Mouse (Mus musculus) kidney, postnatal 0 days (tissue): ENCODE results near the gene Tmprss13. TPM values are rescaled to one million over a fixed set of nuclear protein-coding genes. Genes with fewer than 3 reads are reported as not detected.
A peak's percentile ranks its signal among the peaks of the same experiment; 100 is the strongest.

ENCODE experiments used
- ATAC-seq: fragments of 200-750 bp; cut with Nextera tagmentation; replicated peaks from 2 replicates; pipeline ENCODE4 v1.8.0; 2017; ENCODE audit warnings: low read depth, moderate number of reproducible peaks, moderate TSS enrichment, moderate library complexity; ENCODE audit not compliant: low FRiP score
- DNase-seq: peaks from one replicate; pipeline ENCODE4 v3.0.0-alpha.2; 2016; ENCODE audit warnings: low spot score
- H3K27ac ChIP-seq: fragments of 300-500 bp; sonication (generic); 2 replicates; pipeline ENCODE4 v1.5.1; 2014; ENCODE audit warnings: mild to moderate bottlenecking
- H3K27me3 ChIP-seq: fragments of 300-500 bp; sonication (generic); 2 replicates; pipeline ENCODE4 v1.6.1; 2014; ENCODE audit warnings: low read length, mixed read lengths; ENCODE audit not compliant: insufficient read depth
- H3K36me3 ChIP-seq: fragments of 300-500 bp; sonication (generic); 2 replicates; pipeline ENCODE4 v1.6.1; 2014; ENCODE audit warnings: low read length, mixed read lengths; ENCODE audit not compliant: insufficient read depth
- H3K4me1 ChIP-seq: fragments of 300-500 bp; sonication (generic); replicated peaks from 2 replicates; pipeline ENCODE4 v1.6.1; 2014; ENCODE audit warnings: antibody characterized with exemption, low read length, mixed read lengths; ENCODE audit not compliant: insufficient read depth
- H3K4me2 ChIP-seq: fragments of 300-500 bp; sonication (generic); 2 replicates; pipeline ENCODE4 v1.6.1; 2014; ENCODE audit warnings: mild to moderate bottlenecking, low read length, moderate library complexity, mixed read lengths
- H3K4me3 ChIP-seq: fragments of 300-500 bp; sonication (generic); replicated peaks from 2 replicates; pipeline ENCODE4 v1.5.1; 2014; ENCODE audit warnings: low read depth, low read length
- H3K9ac ChIP-seq: fragments of 300-500 bp; sonication (generic); 2 replicates; pipeline ENCODE4 v1.6.1; 2014; ENCODE audit warnings: low read depth, low read length
- H3K9me3 ChIP-seq: fragments of 300-500 bp; sonication (generic); replicated peaks from 2 replicates; pipeline ENCODE4 v1.6.1; 2016; ENCODE audit warnings: low read length, inconsistent platforms, mixed read lengths
- CTCF ChIP-seq: IDR thresholded peaks from 2 replicates; pipeline ENCODE4 v1.5.1; 2016; ENCODE audit warnings: antibody characterized with exemption, low read depth, mild to moderate bottlenecking, moderate library complexity
- WGBS: fragments of 180-500 bp; shearing (Covaris S2); extraction: QIAGEN DNeasy Blood & Tissue Kit; methylation state at CpG from one replicate; pipeline ENCODE4 v1.1.7; 2014; 5-methylcytosine and 5-hydroxymethylcytosine counted together
- polyA plus RNA-seq: library from polyadenylated mRNA; unstranded; fragments of >200 nt; fragmentation: Nextera tagmentation; extraction: Ambion mirVana; gene quantifications from 2 replicates; pipeline ENCODE4 v1.2.1, GENCODE M21; 2015

Tmprss13 gene
- polyA plus RNA-seq, 1 experiment from 2014 or later, result 0.76 TPM

GRCm38 (mm10) chr9:45321946-45322430 is 3.1 kb downstream of the Tmprss13 start:
- DNase-seq (no peak), ATAC-seq (no peak)
- no peak for TF ChIP-seq CTCF
- Histone ChIP-seq H3K27ac (no peak overlapping the region), H3K4me2 (no peak overlapping the region), H3K9ac (no peak overlapping the region), H3K36me3 (no peaks in the 10 kb centered on the region), H3K4me3 (no peak overlapping the region), H3K27me3 (no peaks in the 10 kb centered on the region), H3K4me1 (0 out of 2 replicates have a peak, but pooled peaks cover 6% of the 10 kb centered on the region), H3K9me3 (no peaks in the 10 kb centered on the region)
- whole genome bisulfite sequencing, result 79% methylated on average over 4 of the region's 4 CpGs

GRCm38 (mm10) chr9:45326390-45326789 is 7.5 kb downstream of the Tmprss13 start:
- H3K4me1 ChIP-seq, result no peaks in the 10 kb centered on the region
- no peaks in the 10 kb centered on the region for H3K9me3 ChIP-seq
- H3K27ac ChIP-seq, result no peak overlapping the region
- WGBS, result 87% methylated on average over 9 of the region's 9 CpGs
- H3K4me3 ChIP-seq, result no peak overlapping the region
- no peak overlapping the region for H3K4me2 ChIP-seq
- no peaks in the 10 kb centered on the region for H3K27me3 ChIP-seq
- ATAC-seq, result no peak
- no peak overlapping the region for H3K9ac ChIP-seq
- no peak for TF ChIP-seq CTCF
- H3K36me3 ChIP-seq, result no peaks in the 10 kb centered on the region
- no peak for DNase-seq

GRCm38 (mm10) chr9:45328263-45328662 is 9.4 kb downstream of the Tmprss13 start:
- Histone ChIP-seq H3K27ac (no peak overlapping the region), H3K4me2 (no peak overlapping the region), H3K9ac (no peak overlapping the region), H3K36me3 (no peaks in the 10 kb centered on the region), H3K4me3 (no peak overlapping the region), H3K9me3 (no peaks in the 10 kb centered on the region), H3K4me1 (no peaks in the 10 kb centered on the region), H3K27me3 (no peaks in the 10 kb centered on the region)
- 90% methylated on average over 4 of the region's 4 CpGs for WGBS
- ATAC-seq, result no peak
- no peak for TF ChIP-seq CTCF
- no peak for DNase-seq

- no peak for TF ChIP-seq CTCF
- WGBS, result 86% methylated on average over 6 of the region's 6 CpGs
- ATAC-seq, result no peak
These were observed 10.7 kb downstream of the Tmprss13 start for GRCm38 (mm10) chr9:45329577-45329976.

GRCm38 (mm10) chr9:45337406-45337805 is 18.5 kb downstream of the Tmprss13 start:
- ATAC-seq (no peak), DNase-seq (no peak)
- no peak overlapping the region for H3K9ac ChIP-seq
- H3K36me3 ChIP-seq, result no peaks in the 10 kb centered on the region
- H3K4me2 ChIP-seq, result no peak overlapping the region
- no peak overlapping the region for H3K27ac ChIP-seq
- TF ChIP-seq CTCF, result no peak
- no peaks in the 10 kb centered on the region for H3K9me3 ChIP-seq
- 73% methylated on average over 2 of the region's 2 CpGs for WGBS
- H3K27me3 ChIP-seq, result no peaks in the 10 kb centered on the region
- H3K4me3 ChIP-seq, result no peak overlapping the region
- no peaks in the 10 kb centered on the region for H3K4me1 ChIP-seq

More at GRCm38 (mm10) chr9:45329577-45329976, 10.7 kb downstream of the Tmprss13 start:
- H3K27me3 ChIP-seq, result no peaks in the 10 kb centered on the region
- no peaks in the 10 kb centered on the region for H3K9me3 ChIP-seq
- DNase-seq, result no peak
- no peaks in the 10 kb centered on the region for H3K36me3 ChIP-seq
- no peak overlapping the region for H3K4me3 ChIP-seq
- H3K9ac ChIP-seq, result no peak overlapping the region
- H3K4me2 ChIP-seq, result no peak overlapping the region
- no peaks in the 10 kb centered on the region for H3K4me1 ChIP-seq
- H3K27ac ChIP-seq, result no peak overlapping the region

- no peaks in the 10 kb centered on the region for H3K9me3 ChIP-seq
- H3K27me3 ChIP-seq, result no peaks in the 10 kb centered on the region
- H3K9ac ChIP-seq, result no peak overlapping the region
- H3K36me3 ChIP-seq, result no peaks in the 10 kb centered on the region
- H3K4me2 ChIP-seq, result no peak overlapping the region
- H3K4me1 ChIP-seq, result no peaks in the 10 kb centered on the region
- TF ChIP-seq CTCF, result no peak
- DNase-seq (no peak), ATAC-seq (no peak)
- H3K27ac ChIP-seq, result no peak overlapping the region
- no peak overlapping the region for H3K4me3 ChIP-seq
- WGBS, result 83% methylated on average over 3 of the region's 3 CpGs
These were observed 24.2 kb downstream of the Tmprss13 start for GRCm38 (mm10) chr9:45343066-45343465.

- peak; percentile 81 for DNase-seq
- no peaks in the 10 kb centered on the region for H3K9me3 ChIP-seq
- peak; percentile 57; the same call in 1 of the 2 replicates for ATAC-seq
- TF ChIP-seq CTCF, result peak; percentile 83
- H3K4me1 ChIP-seq, result no peaks in the 10 kb centered on the region
- no peaks in the 10 kb centered on the region for H3K27me3 ChIP-seq
- H3K4me3 ChIP-seq, result no peak overlapping the region
- 31% methylated on average over 2 of the region's 2 CpGs for WGBS
- no peak overlapping the region for H3K9ac ChIP-seq
- no peak overlapping the region for H3K4me2 ChIP-seq
- H3K36me3 ChIP-seq, result no peaks in the 10 kb centered on the region
- no peak overlapping the region for H3K27ac ChIP-seq
These were observed 26.6 kb downstream of the Tmprss13 start for GRCm38 (mm10) chr9:45345516-45345915.
